ENCODE assay signal across 19 mouse cellular contexts in the genomic region with DNA sequence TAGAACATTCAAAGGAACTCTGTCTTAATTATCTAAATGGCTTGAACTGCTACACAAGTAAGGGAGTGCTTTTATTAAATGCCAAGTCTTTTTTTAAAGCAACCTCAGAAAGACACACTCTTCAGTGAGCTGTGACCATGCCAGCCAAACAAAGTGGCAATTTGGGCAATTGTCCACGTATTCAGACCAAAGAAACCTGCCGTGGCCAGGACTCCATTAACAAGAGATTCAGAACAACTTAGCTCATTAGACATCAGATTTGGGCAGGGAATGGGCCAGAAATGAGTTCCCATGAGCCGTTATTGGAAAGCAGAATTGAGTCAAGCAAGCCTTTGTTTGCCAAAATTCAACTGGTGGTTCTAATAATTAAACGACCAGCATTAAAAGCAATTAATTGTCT.
A peak's percentile ranks its signal among the peaks of the same experiment; 100 is the strongest.
DNase-seq lines count a peak whose midpoint lies in the region; ATAC-seq and TF ChIP-seq lines count a peak whose summit lies in the region.
"Had no signal": no experiment of that assay in that cellular context is flagged by ENCODE, and none has a peak within 500 bp of the region (broad histone marks: within the 10 kb centered on the region; RNA-seq: fewer than 3 reads in every experiment).

No protein-coding gene starts in this region.

- H3K4me1 ChIP-seq in hindbrain, postnatal 0 days (ENCODE audit: insufficient read depth, low read length) = no peaks in the 10 kb centered on the region
- H3K4me1 ChIP-seq in hindbrain, embryonic 10.5 days (replicated peaks) = no peaks in the 10 kb centered on the region
- H3K4me1 ChIP-seq in forebrain, postnatal 0 days (ENCODE audit: insufficient read depth) = no peaks in the 10 kb centered on the region
- H3K4me1 ChIP-seq: embryonic facial prominence, embryonic 13.5 days; lung, embryonic 15.5 days; megakaryocyte, embryonic 14.5 days; stomach, embryonic 15.5 days had no signal

- no peak overlapping the region for H3K4me3 ChIP-seq in hindbrain, postnatal 0 days (ENCODE audit: low read length)
- no peak overlapping the region for H3K4me3 ChIP-seq in hindbrain, embryonic 10.5 days
- H3K4me3 ChIP-seq in forebrain, postnatal 0 days (ENCODE audit: low read depth, low read length) = no peak overlapping the region
- H3K4me3 ChIP-seq: embryonic facial prominence, embryonic 13.5 days; left cerebral cortex, adult 2 months; lung, embryonic 15.5 days; megakaryocyte, embryonic 14.5 days; neural tube, embryonic 15.5 days; stomach, embryonic 15.5 days had no signal

- no peaks in the 10 kb centered on the region for H3K9me3 ChIP-seq in hindbrain, postnatal 0 days (ENCODE audit: low read length)
- H3K9me3 ChIP-seq in hindbrain, embryonic 10.5 days = no peaks in the 10 kb centered on the region
- H3K9me3 ChIP-seq in forebrain, postnatal 0 days (ENCODE audit: low read length) = peaks cover 4% of the 10 kb centered on the region; the same call in 1 of the 2 replicates
- H3K9me3 ChIP-seq: embryonic facial prominence, embryonic 13.5 days; lung, embryonic 15.5 days; neural tube, embryonic 15.5 days; stomach, embryonic 15.5 days had no signal

- no peak overlapping the region for H3K27ac ChIP-seq in hindbrain, postnatal 0 days
- no peak overlapping the region for H3K27ac ChIP-seq in hindbrain, embryonic 10.5 days
- H3K27ac ChIP-seq in forebrain, postnatal 0 days (ENCODE audit: low read depth, low read length) = no peak overlapping the region
- H3K27ac ChIP-seq: embryonic facial prominence, embryonic 13.5 days; left cerebral cortex, adult 2 months; lung, embryonic 15.5 days; neural tube, embryonic 15.5 days; stomach, embryonic 15.5 days had no signal

- no peak overlapping the region for H3K9ac ChIP-seq in hindbrain, postnatal 0 days (replicated peaks; ENCODE audit: low read length)
- H3K9ac ChIP-seq in forebrain, postnatal 0 days = no peak overlapping the region
- H3K9ac ChIP-seq: embryonic facial prominence, embryonic 13.5 days; lung, embryonic 15.5 days; neural tube, embryonic 15.5 days; stomach, embryonic 15.5 days had no signal

- peak; percentile 37 for DNase-seq in hindbrain, postnatal 0 days (ENCODE audit: low spot score)
- no peak for DNase-seq in hindbrain, embryonic 10.5 days (ENCODE audit: low spot score)
- DNase-seq in Muller cell, postnatal 12 days (ENCODE audit: inconsistent ontology term) = peak; percentile 87
- peak; percentile 63 for DNase-seq in forebrain, postnatal 0 days
- peak; percentile 26 to 67 for DNase-seq in left cerebral cortex, postnatal 14 days (ENCODE audit: low spot score in 2 of 2)
- DNase-seq in lung, postnatal 14 days = no peak
- DNase-seq in thymus, postnatal 10 days (ENCODE audit: low spot score in 2 of 2) = no peak
- DNase-seq: adrenal gland, postnatal 10 days; heart, adult 18-20 months; heart, postnatal 10 days; kidney, adult 8-10 months; thymus, postnatal 36 days had no signal

- intact Hi-C loops in left cerebral cortex, postnatal 14 days (cut with DNase I) = loop anchor here (5.0 kb wide), 1 partner anchor 438 kb away; no protein-coding TSS in a partner anchor

- no peak for ATAC-seq in hindbrain, postnatal 0 days
- peak; percentile 48; the same call in 1 of the 2 replicates for ATAC-seq in forebrain, postnatal 0 days
- no peak for ATAC-seq in megakaryocyte, adult 5-6 weeks (ENCODE audit: poor library complexity, severe bottlenecking)

- H3K4me2 ChIP-seq in hindbrain, postnatal 0 days (ENCODE audit: low read depth, low read length) = no peak overlapping the region
- no peak overlapping the region for H3K4me2 ChIP-seq in forebrain, postnatal 0 days (ENCODE audit: low read depth)
- H3K4me2 ChIP-seq: embryonic facial prominence, embryonic 13.5 days; lung, embryonic 15.5 days; neural tube, embryonic 15.5 days; stomach, embryonic 15.5 days had no signal

- H3K36me3 ChIP-seq in hindbrain, postnatal 0 days (ENCODE audit: insufficient read depth, low read length) = no peaks in the 10 kb centered on the region
- no peaks in the 10 kb centered on the region for H3K36me3 ChIP-seq in hindbrain, embryonic 10.5 days
- no peaks in the 10 kb centered on the region for H3K36me3 ChIP-seq in forebrain, postnatal 0 days (ENCODE audit: insufficient read depth)
- H3K36me3 ChIP-seq: embryonic facial prominence, embryonic 13.5 days; lung, embryonic 15.5 days; neural tube, embryonic 15.5 days; stomach, embryonic 15.5 days had no signal

- no peaks in the 10 kb centered on the region for H3K27me3 ChIP-seq in hindbrain, postnatal 0 days (ENCODE audit: insufficient read depth, low read length)
- H3K27me3 ChIP-seq in hindbrain, embryonic 10.5 days (ENCODE audit: insufficient read depth, poor library complexity, severe bottlenecking) = no peaks in the 10 kb centered on the region
- H3K27me3 ChIP-seq in forebrain, postnatal 0 days (ENCODE audit: insufficient read depth, low read length) = no peaks in the 10 kb centered on the region
- H3K27me3 ChIP-seq: embryonic facial prominence, embryonic 13.5 days; lung, embryonic 15.5 days; megakaryocyte, embryonic 14.5 days; neural tube, embryonic 15.5 days; stomach, embryonic 15.5 days had no signal

- no peak for TF ChIP-seq CTCF in hindbrain, postnatal 0 days (IDR thresholded peaks at IDR 0.05; ENCODE audit: low read depth)
- no peak for TF ChIP-seq CTCF in forebrain, postnatal 0 days (IDR thresholded peaks at IDR 0.05; ENCODE audit: low read depth)

- WGBS in hindbrain, postnatal 0 days = 46% methylated on average over 4 of the region's 4 CpGs
- WGBS in hindbrain, embryonic 10.5 days = 85% methylated on average over 4 of the region's 4 CpGs
- WGBS in forebrain, postnatal 0 days = 17% methylated on average over 4 of the region's 4 CpGs

Comparison
In these comparisons a context has a peak if more than half of its experiments do, and no peak if none do; other contexts are left out.
1. DNase-seq: peak in hindbrain, postnatal 0 days (single experiment), Muller cell, postnatal 12 days (single experiment), forebrain, postnatal 0 days (single experiment) and left cerebral cortex, postnatal 14 days (2 of 2); none in hindbrain, embryonic 10.5 days (single experiment), lung, postnatal 14 days (single experiment) and thymus, postnatal 10 days (0 of 2).